ENCODE assay signal across 30 mouse cellular contexts in genomic region chr17:72760937-72761336, GRCm38 (mm10).
DNase-seq lines count a peak whose midpoint lies in the region; ATAC-seq lines count a peak whose summit lies in the region.
"Had no signal": no experiment of that assay in that cellular context is flagged by ENCODE, and none has a peak within 500 bp of the region (broad histone marks: within the 10 kb centered on the region; RNA-seq: fewer than 3 reads in every experiment).

No protein-coding gene starts in this region.

- H3K36me3 ChIP-seq in hindbrain, embryonic 13.5 days, result no peaks in the 10 kb centered on the region
- no peaks in the 10 kb centered on the region for H3K36me3 ChIP-seq in midbrain, embryonic 10.5 days
- H3K36me3 ChIP-seq: heart, embryonic 10.5 days; heart, embryonic 15.5 days; limb, embryonic 13.5 days; lung, embryonic 15.5 days; midbrain, embryonic 12.5 days; neural tube, embryonic 12.5 days; stomach, embryonic 15.5 days had no signal

- H3K9ac ChIP-seq in hindbrain, embryonic 13.5 days, result no peak overlapping the region
- H3K9ac ChIP-seq: heart, embryonic 15.5 days; limb, embryonic 13.5 days; lung, embryonic 15.5 days; midbrain, embryonic 12.5 days; neural tube, embryonic 12.5 days; stomach, embryonic 15.5 days had no signal

- WGBS in hindbrain, embryonic 13.5 days, result 50% methylated on average over 3 of the region's 3 CpGs
- WGBS in midbrain, embryonic 10.5 days, result 69% methylated on average over 3 of the region's 3 CpGs

- no peak overlapping the region for H3K4me2 ChIP-seq in hindbrain, embryonic 13.5 days
- H3K4me2 ChIP-seq: heart, embryonic 15.5 days; limb, embryonic 13.5 days; liver, embryonic 11.5 days; lung, embryonic 15.5 days; midbrain, embryonic 12.5 days; neural tube, embryonic 12.5 days; stomach, embryonic 15.5 days had no signal

- no peaks in the 10 kb centered on the region for H3K9me3 ChIP-seq in hindbrain, embryonic 13.5 days
- H3K9me3 ChIP-seq in midbrain, embryonic 10.5 days (replicated peaks), result no peaks in the 10 kb centered on the region
- H3K9me3 ChIP-seq: heart, embryonic 10.5 days; heart, embryonic 15.5 days; limb, embryonic 13.5 days; lung, embryonic 15.5 days; midbrain, embryonic 12.5 days; neural tube, embryonic 12.5 days; stomach, embryonic 15.5 days had no signal

- H3K4me1 ChIP-seq in hindbrain, embryonic 13.5 days (replicated peaks), result 0 out of 2 replicates have a peak, but pooled peaks cover 4% of the 10 kb centered on the region
- no peaks in the 10 kb centered on the region for H3K4me1 ChIP-seq in midbrain, embryonic 10.5 days
- H3K4me1 ChIP-seq: heart, embryonic 10.5 days; heart, embryonic 15.5 days; limb, embryonic 13.5 days; lung, embryonic 15.5 days; midbrain, embryonic 12.5 days; neural tube, embryonic 12.5 days; stomach, embryonic 15.5 days had no signal

- no peak overlapping the region for H3K4me3 ChIP-seq in hindbrain, embryonic 13.5 days
- H3K4me3 ChIP-seq in midbrain, embryonic 10.5 days, result no peak overlapping the region
- H3K4me3 ChIP-seq: erythroblast, embryonic 14.5 days; heart, embryonic 10.5 days; heart, embryonic 15.5 days; limb, embryonic 13.5 days; lung, embryonic 15.5 days; midbrain, embryonic 12.5 days; myocyte; neural tube, embryonic 12.5 days; stomach, embryonic 15.5 days had no signal

- 0 out of 2 replicates have a peak, but pooled peaks have one; percentile 46 for ATAC-seq in hindbrain, embryonic 13.5 days (ENCODE audit: low FRiP score)
- ATAC-seq in inflammation-experienced regulatory T-cells, adult 6 months, result no peak
- ATAC-seq: activated CD4-positive, CD25-positive, alpha-beta regulatory T cell, adult 4 months; intestine, postnatal 0 days had no signal

- H3K27me3 ChIP-seq in hindbrain, embryonic 13.5 days, result no peaks in the 10 kb centered on the region
- H3K27me3 ChIP-seq in midbrain, embryonic 10.5 days (ENCODE audit: low read depth, poor library complexity, severe bottlenecking), result no peaks in the 10 kb centered on the region
- H3K27me3 ChIP-seq: heart, embryonic 15.5 days; limb, embryonic 13.5 days; lung, embryonic 15.5 days; midbrain, embryonic 12.5 days; neural tube, embryonic 12.5 days; stomach, embryonic 15.5 days had no signal

- peak; percentile 19 to 37 for DNase-seq in cerebellum, postnatal 10 days
- no peak for DNase-seq in cerebellum, adult 18-20 months
- DNase-seq in layer of hippocampus, adult 11-12 months (ENCODE audit: low spot score), result peak; percentile 11
- no peak for DNase-seq in layer of hippocampus, adult 8-10 months (ENCODE audit: low spot score in 2 of 2)
- peak; percentile 77 for DNase-seq in retina, postnatal 1 day
- DNase-seq in midbrain, embryonic 10.5 days (ENCODE audit: low spot score), result no peak
- DNase-seq: adrenal gland, adult 2 months; cerebellum, adult 11-12 months; cerebellum, postnatal 14 days; gastrocnemius, postnatal 25 days; heart, adult 11 months; kidney, postnatal 14 days; layer of hippocampus, postnatal 36 days; right cerebral cortex, postnatal 25 days; thymus, adult 18-20 months; thymus, postnatal 25 days had no signal

- H3K27ac ChIP-seq in hindbrain, embryonic 13.5 days, result no peak overlapping the region
- no peak overlapping the region for H3K27ac ChIP-seq in midbrain, embryonic 10.5 days (replicated peaks)
- H3K27ac ChIP-seq: heart, embryonic 10.5 days; heart, embryonic 15.5 days; limb, embryonic 13.5 days; lung, embryonic 15.5 days; midbrain, embryonic 12.5 days; neural tube, embryonic 12.5 days; stomach, embryonic 15.5 days had no signal

Comparison
In these comparisons a context has a peak if more than half of its experiments do, and no peak if none do; other contexts are left out.
1. DNase-seq: peak in cerebellum, postnatal 10 days (2 of 2), layer of hippocampus, adult 11-12 months (single experiment) and retina, postnatal 1 day (single experiment); none in cerebellum, adult 18-20 months (0 of 2), layer of hippocampus, adult 8-10 months (0 of 2) and midbrain, embryonic 10.5 days (single experiment).